Mouse (Mus musculus) Patski (cell line): ENCODE results near the gene Clip2. TPM values are rescaled to one million over a fixed set of nuclear protein-coding genes. Genes with fewer than 3 reads are reported as not detected.

Source experiments
- ATAC-seq: fragments of 100-300 bp; one replicate; pipeline ENCODE4 v1.8.0; 2021
- CTCF ChIA-PET: fragments of 350-600 bp; sonication (Branson Sonifier 250); formaldehyde crosslinking; loops from one replicate; lab custom pipeline; 2022; ENCODE audit warnings: inconsistent platforms; lab: Charles Lee
- POLR2A ChIA-PET: fragments of 350-600 bp; sonication (Branson Sonifier 250); formaldehyde crosslinking; loops from one replicate; lab custom pipeline; 2022; ENCODE audit warnings: antibody characterized with exemption, inconsistent platforms; lab: Charles Lee
- DNase-seq: peaks from one replicate; pipeline ENCODE4 v3.0.0-alpha.2; 2011; ENCODE audit warnings: low read depth, low spot score
- H3K27me3 ChIP-seq: fragments of 371-371 bp; one replicate; pipeline ENCODE4 v1.5.1; 2021
- CTCF ChIP-seq: fragments of 100-300 bp; IDR thresholded peaks from one replicate; pipeline ENCODE4 v1.5.1; 2021
- in situ Hi-C: fragments of 300-500 bp; cut with MboI; formaldehyde crosslinking; loops from 3 replicates; pipeline ENCODE4 v1.11.1; 2018; ENCODE audit warnings: low pct_unique_long_range_greater_than_20kb, mixed read lengths
- polyA plus RNA-seq: library from polyadenylated mRNA; unstranded; gene quantifications from one replicate; pipeline ENCODE4 v1.2.3, GENCODE M21; 2021

The Clip2 gene
- polyA plus RNA-seq, 1 experiment from 2014 or later = 33.8 TPM

DNA sequence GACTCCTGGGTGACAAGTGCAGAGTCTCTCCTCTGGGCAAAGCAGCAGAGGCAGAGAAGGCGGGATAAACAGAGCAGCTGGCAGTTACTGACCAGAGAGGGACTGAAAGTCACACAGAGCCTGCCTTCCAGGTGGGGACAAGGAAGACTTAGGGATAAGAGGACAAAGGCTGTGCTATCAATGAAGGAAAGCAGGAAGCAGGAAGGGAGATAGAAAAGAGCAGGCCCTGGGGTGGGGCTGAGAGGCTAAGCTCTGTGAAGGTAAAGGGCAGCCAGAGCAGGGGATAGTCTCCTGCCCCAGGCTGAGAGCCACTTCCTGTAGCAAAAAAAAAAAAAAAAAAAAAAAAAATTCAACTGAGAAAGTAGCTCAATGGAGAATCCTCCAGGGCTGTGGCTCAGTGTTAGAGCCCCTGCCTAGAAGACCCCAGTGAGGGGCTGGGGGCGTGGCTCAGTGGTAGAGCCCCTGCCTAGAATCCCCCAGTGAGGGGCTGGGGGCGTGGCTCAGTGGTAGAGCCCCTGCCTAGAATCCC, 2.5 kb downstream of the Clip2 start:
- no peak for DNase-seq
- ATAC-seq = no peak
- no peaks in the 10 kb centered on the region for H3K27me3 ChIP-seq
- in situ Hi-C loops = no loop called here
- ChIA-PET CTCF (interaction anchor here (0.9 to 1.6 kb wide), 3 partner anchors 9 to 15 kb away, joined by 3 to 5 read pairs (median 4); no protein-coding TSS in a partner anchor), POLR2A (interaction anchor here (0.6 kb wide), 2 partner anchors 12 to 26 kb away, joined by 3 to 5 read pairs; no protein-coding TSS in a partner anchor)
- no peak for TF ChIP-seq CTCF

DNA sequence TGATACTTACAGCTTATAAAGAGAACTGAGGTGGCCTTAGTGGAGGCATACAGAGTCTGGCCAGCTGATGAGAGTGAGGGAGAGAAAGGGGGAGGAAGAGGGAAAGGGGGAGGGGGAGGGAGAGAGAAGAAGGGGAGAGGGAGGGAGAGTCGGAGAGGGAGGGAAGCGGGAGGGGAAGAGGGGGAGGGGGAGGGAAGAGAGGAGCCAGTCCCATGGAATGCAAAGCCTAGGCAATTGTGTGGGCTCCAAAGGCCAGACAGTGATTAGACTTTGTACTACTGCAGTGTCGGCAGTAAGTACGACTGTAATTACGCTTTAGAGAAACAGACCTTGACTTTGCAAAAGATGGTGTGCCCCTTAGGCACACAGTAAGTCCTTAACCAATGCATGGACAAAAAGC, 3.9 kb downstream of the Clip2 start:
- no peaks in the 10 kb centered on the region for H3K27me3 ChIP-seq
- no peak for TF ChIP-seq CTCF
- ATAC-seq (no peak), DNase-seq (no peak)
- in situ Hi-C loops = no loop called here
- ChIA-PET POLR2A (no interaction called here), CTCF (no interaction called here)

DNA sequence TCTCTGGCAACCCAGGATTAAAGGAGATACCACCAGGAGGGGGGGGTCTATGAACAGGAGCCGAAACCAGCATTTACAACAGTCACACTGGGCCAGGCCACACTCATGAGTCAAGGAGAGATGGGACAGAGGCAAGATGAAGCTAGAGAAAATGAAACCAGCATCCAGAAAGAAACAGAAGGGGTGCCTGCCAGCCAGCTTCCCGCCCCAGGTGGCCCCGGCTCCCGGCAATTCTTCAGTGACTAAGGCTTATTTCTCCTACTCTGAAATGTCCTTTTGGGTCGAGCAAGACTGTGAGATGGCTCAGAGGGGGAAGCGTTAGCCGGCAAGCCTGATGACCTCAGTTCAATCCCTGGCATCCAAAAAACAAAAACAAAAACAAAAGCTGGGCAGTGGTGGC, 5.4 kb downstream of the Clip2 start:
- no peaks in the 10 kb centered on the region for H3K27me3 ChIP-seq
- no peak for DNase-seq
- no peak for ATAC-seq
- in situ Hi-C loops = no loop called here
- no peak for TF ChIP-seq CTCF
- ChIA-PET CTCF (interaction anchor here (1.3 kb wide), 1 partner anchor 47 kb away, joined by 6 read pairs; no protein-coding TSS in a partner anchor), POLR2A (no interaction called here)

DNA sequence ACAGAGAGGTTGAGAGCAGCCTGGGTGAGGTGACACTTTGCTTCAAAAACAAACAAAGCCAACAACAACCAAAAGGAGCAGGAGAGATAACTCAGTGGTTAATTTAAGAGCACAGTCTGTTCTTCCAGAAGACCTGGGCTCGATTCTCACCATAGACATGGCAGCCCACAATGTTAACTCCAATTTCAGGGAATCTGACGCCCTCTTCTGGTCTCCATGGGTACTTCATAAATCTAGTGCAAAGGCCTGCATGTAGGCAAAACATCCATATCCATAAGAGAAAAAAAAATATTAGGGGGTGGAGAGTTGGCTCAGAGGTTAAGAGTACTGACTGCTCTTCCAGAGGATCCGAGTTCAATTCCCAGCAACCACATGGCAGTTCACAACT, 7.0 kb downstream of the Clip2 start:
- in situ Hi-C loops = no loop called here
- ChIA-PET POLR2A (no interaction called here), CTCF (interaction anchor here (0.7 kb wide), 1 partner anchor 43 kb away, joined by 3 read pairs; no protein-coding TSS in a partner anchor)
- no peaks in the 10 kb centered on the region for H3K27me3 ChIP-seq
- no peak for DNase-seq
- TF ChIP-seq CTCF = no peak
- ATAC-seq = no peak

DNA sequence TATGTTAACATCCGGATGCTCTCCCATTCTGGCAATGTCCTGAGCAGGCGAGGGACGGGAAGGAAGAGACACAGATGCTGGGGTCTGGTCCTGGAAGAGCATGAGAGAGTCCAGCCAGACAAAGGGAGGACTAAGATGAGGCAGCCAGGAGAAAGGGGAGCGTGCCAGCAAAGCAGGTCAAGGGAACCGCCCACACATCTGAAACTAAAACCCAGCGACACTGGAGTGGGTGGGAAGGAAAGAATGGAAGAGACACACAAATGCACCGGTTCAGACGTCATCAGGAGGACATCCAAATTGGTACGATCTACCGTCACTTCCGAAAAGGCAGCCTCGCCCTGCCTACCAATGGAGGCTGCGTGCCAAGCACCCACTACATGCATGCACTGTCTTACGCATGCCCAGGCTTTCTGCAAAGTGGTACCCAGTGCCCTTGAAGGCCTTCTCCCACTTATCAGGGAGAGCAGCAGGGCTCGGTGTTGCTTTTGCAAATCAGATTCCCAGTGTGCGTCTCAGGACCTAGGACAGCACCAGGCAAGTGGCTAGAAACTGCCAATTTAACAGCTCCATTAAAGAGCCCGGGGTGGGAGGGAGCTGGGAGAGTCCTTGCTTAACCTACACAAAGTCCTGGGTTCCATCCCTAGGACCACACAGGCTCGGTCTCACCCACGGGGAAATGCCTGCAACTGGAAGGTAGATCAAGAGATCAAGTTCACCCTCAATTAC, 7.6 kb downstream of the Clip2 start:
- ChIA-PET CTCF (interaction anchor here (1.3 kb wide), 1 partner anchor 66 kb away, joined by 4 read pairs; no protein-coding TSS in a partner anchor), POLR2A (no interaction called here)
- TF ChIP-seq CTCF = no peak
- DNase-seq = no peak
- in situ Hi-C loops = no loop called here
- ATAC-seq = no peak
- H3K27me3 ChIP-seq = no peaks in the 10 kb centered on the region

DNA sequence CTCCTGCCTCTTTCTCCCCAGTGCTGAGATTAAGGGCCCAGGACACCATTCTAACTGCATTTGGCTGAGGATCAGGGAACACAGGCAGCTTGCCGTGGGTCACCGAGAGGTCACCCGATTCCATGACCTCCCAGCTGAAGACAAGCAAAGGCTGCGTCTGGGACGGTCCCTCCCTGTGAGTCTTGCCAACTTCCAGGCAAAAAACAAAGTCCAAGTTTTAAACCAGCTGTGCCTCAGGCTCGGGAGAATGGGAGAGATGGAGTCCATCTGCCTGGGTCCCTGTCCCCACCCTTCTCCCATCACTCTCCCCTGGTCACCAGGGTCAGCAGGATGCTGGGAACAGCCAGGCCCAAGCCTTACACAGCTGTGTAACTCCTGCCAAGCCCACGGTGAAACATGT, 10.6 kb downstream of the Clip2 start:
- no peaks in the 10 kb centered on the region for H3K27me3 ChIP-seq
- CTCF ChIA-PET = interaction anchor here (0.7 to 1.9 kb wide), 3 partner anchors 8 to 42 kb away, joined by 3 to 5 read pairs (median 4); no protein-coding TSS in a partner anchor
- POLR2A ChIA-PET = interaction anchor here (0.8 kb wide), 1 partner anchor 40 kb away, joined by 5 read pairs; no protein-coding TSS in a partner anchor
- no peak for ATAC-seq
- DNase-seq = no peak
- in situ Hi-C loops = no loop called here
- TF ChIP-seq CTCF = no peak

DNA sequence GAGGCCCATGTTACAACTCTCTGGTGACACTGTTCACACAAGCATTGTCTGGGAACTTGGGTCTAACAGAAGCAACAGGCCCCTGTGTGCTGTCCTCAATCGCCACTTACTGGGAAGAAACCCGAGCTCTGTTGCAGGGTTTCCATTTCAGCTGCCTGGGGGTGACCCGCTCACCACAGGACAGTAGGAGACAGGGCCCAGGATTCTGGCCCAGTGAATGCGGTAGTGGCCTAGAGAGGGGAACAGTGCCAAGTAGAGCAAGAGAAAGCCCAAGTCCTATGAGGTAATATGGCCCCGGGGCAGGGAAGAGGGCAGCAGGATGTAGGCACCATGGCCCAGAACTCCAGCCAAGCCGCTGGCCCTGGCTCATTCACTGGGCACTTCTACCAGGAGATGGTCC, 11.4 kb downstream of the Clip2 start:
- H3K27me3 ChIP-seq = no peaks in the 10 kb centered on the region
- no peak for ATAC-seq
- DNase-seq = no peak
- in situ Hi-C loops = no loop called here
- TF ChIP-seq CTCF = no peak
- ChIA-PET CTCF (interaction anchor here (0.7 to 1.9 kb wide), 5 partner anchors 9 to 49 kb away, joined by 3 to 5 read pairs (median 4); partner anchors contain the start of gene Clip2), POLR2A (interaction anchor here (0.7 kb wide), 1 partner anchor 127 kb away, joined by 3 read pairs; no protein-coding TSS in a partner anchor)

DNA sequence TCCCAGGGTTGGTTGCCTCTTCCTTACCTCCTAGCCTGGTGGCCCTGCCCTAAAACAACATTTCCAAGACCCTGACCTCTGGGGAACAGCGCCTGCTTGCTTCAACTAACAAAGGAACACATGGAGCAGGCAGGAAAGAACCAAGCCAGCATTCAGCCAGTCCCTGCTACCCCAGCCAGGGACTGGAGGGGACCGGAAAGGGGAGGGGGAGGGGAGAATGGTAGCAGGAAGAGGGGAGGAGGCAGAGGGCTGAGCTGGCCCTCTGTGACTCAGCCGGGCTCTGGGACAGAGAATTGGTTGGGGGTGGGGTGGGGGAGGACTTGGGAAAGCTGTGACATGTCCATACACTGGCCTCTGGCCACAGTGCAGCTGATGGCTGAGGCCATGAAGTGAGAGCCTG, 12.3 kb downstream of the Clip2 start:
- DNase-seq (peak; percentile 55), ATAC-seq (peak; percentile 68)
- POLR2A ChIA-PET = interaction anchor here (0.7 to 1.1 kb wide), 2 partner anchors 13 to 54 kb away, joined by 3 read pairs; partner anchors contain the start of gene Clip2
- CTCF ChIA-PET = interaction anchor here (1.6 kb wide), 1 partner anchor 11 kb away, joined by 4 read pairs; the partner anchor contains the start of gene Clip2
- in situ Hi-C loops = no loop called here
- no peak for TF ChIP-seq CTCF
- H3K27me3 ChIP-seq = no peaks in the 10 kb centered on the region

DNA sequence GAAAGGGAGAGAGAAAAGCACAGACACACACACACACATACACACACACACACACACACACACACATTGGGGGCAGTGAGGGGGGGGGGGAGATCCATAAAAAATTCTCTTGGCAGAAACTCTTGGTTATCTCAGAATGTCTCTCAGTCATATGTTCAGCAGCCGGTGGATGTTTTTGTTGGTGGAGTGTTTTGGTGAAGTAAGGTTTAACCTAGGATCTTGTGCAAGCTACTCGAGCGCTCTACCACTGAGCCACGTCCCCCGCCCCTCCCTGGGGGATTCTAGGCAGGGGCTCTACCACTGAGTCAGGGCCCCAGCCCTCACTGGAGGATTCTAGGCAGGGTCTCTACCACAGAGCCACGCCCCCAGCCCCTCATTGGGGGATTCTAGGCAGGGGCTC, 16.2 kb downstream of the Clip2 start:
- H3K27me3 ChIP-seq = no peaks in the 10 kb centered on the region
- ChIA-PET CTCF (interaction anchor here (1.1 kb wide), 1 partner anchor 10 kb away, joined by 4 read pairs; no protein-coding TSS in a partner anchor), POLR2A (no interaction called here)
- in situ Hi-C loops = no loop called here
- no peak for TF ChIP-seq CTCF
- DNase-seq (no peak), ATAC-seq (no peak)

DNA sequence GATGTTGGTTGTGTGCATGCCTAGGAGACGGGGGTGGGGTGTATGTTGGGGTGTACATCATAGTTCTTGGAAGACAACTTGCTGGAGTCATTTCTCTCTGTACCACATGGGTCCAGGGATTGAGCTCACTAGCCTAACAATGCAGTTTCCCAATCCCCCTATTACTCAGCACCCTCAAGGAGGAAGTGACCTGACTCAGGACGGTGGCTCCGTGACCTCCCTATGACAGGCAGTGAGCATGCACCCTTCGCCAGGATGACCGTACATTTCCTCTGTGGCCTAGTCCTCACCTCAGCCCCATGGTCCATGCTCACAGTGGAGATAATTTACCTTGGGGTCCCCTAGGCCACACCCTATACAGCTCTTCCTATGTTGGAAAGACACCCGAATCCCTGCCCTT, 19.8 kb downstream of the Clip2 start:
- ChIA-PET POLR2A (interaction anchor here (0.7 kb wide), 1 partner anchor 39 kb away, joined by 3 read pairs; no protein-coding TSS in a partner anchor), CTCF (interaction anchor here (1.2 to 2.4 kb wide), 2 partner anchors 16 to 38 kb away, joined by 3 to 5 read pairs; no protein-coding TSS in a partner anchor)
- DNase-seq (no peak), ATAC-seq (no peak)
- no peaks in the 10 kb centered on the region for H3K27me3 ChIP-seq
- in situ Hi-C loops = no loop called here
- TF ChIP-seq CTCF = no peak
